Mouse (Mus musculus) C2C12 (cell line): ENCODE measurements around the gene Chek1. TPM values are rescaled to one million over a fixed set of nuclear protein-coding genes. Genes with fewer than 3 reads are reported as not detected.

ENCODE experiments used
- H3K27me3 ChIP-seq: one replicate; pipeline ENCODE4 v1.6.1; 2011; ENCODE audit not compliant: control insufficient read depth, insufficient read depth, insufficient read length
- H3K36me3 ChIP-seq: one replicate; pipeline ENCODE4 v1.6.1; 2011; ENCODE audit not compliant: control insufficient read depth, insufficient read depth
- H3K4me3 ChIP-seq: one replicate; pipeline ENCODE4 v1.5.1; 2011; ENCODE audit warnings: mild to moderate bottlenecking, control low read depth; ENCODE audit not compliant: poor library complexity, insufficient read depth, severe bottlenecking
- H3K79me2 ChIP-seq: one replicate; pipeline ENCODE4 v1.6.1; 2011; ENCODE audit not compliant: control insufficient read depth, insufficient read depth
- H3K79me3 ChIP-seq: one replicate; pipeline ENCODE4 v1.6.1; 2011; ENCODE audit warnings: low read depth, control low read depth
- H3ac ChIP-seq: one replicate; pipeline ENCODE3; 2011; ENCODE audit warnings: low read depth; ENCODE audit not compliant: control insufficient read depth, insufficient read length
- CEBPB ChIP-seq: IDR thresholded peaks from one replicate; pipeline ENCODE4 v1.6.1; 2011; ENCODE audit warnings: low read depth, mild to moderate bottlenecking, control low read depth, moderate library complexity
- CTCF ChIP-seq: IDR thresholded peaks from one replicate; pipeline ENCODE4 v1.5.1; 2011; ENCODE audit not compliant: control insufficient read depth, insufficient read depth, insufficient read length
- FOSL1 ChIP-seq: IDR thresholded peaks from one replicate; pipeline ENCODE4 v1.8.0; 2011; ENCODE audit warnings: mild to moderate bottlenecking, low read length; ENCODE audit not compliant: poor library complexity, insufficient read depth, severe bottlenecking
- MAX ChIP-seq: IDR thresholded peaks from one replicate; pipeline ENCODE4 v1.6.1; 2011; ENCODE audit warnings: mild to moderate bottlenecking, control low read depth
- MYOD1 ChIP-seq: IDR thresholded peaks from one replicate; pipeline ENCODE4 v1.6.1; 2011; ENCODE audit warnings: low read depth; ENCODE audit not compliant: control insufficient read depth, insufficient read length
- MYOG ChIP-seq: IDR thresholded peaks from one replicate; pipeline ENCODE4 v1.6.1; 2011; ENCODE audit not compliant: control insufficient read depth, insufficient read length; ENCODE audit errors: extremely low read depth
- USF1 ChIP-seq: IDR thresholded peaks from one replicate; pipeline ENCODE4 v1.6.1; 2011; ENCODE audit warnings: low read depth, mild to moderate bottlenecking, control low read depth, moderate library complexity
- polyA plus RNA-seq: library from polyadenylated mRNA; unstranded; fragments of >200 nt; fragmentation: generic; extraction: Trizol; gene quantifications from one replicate; pipeline ENCODE4 v1.2.1, GENCODE M21; 2012; ENCODE audit warnings: missing spikeins

Chek1 gene
- polyA plus RNA-seq, 1 experiment = 6.4 TPM

GRCm38 (mm10) chr9:36692920-36693319 is 33.9 kb downstream of the Chek1 start, which contains the start of gene Acrv1:
Gene Acrv1, plus strand, starts transcription at chr9:36693220.
- Histone ChIP-seq H3K79me2 (no peaks in the 10 kb centered on the region), H3K27me3 (no peaks in the 10 kb centered on the region), H3K36me3 (no peaks in the 10 kb centered on the region), H3K4me3 (no peak within 1 kb of the TSS), H3K79me3 (no peaks in the 10 kb centered on the region), H3ac (no peak within 1 kb of the TSS)
- TF ChIP-seq USF1 (no peak), CEBPB (no peak), MYOG (no peak), MAX (no peak), CTCF (no peak)

DNA sequence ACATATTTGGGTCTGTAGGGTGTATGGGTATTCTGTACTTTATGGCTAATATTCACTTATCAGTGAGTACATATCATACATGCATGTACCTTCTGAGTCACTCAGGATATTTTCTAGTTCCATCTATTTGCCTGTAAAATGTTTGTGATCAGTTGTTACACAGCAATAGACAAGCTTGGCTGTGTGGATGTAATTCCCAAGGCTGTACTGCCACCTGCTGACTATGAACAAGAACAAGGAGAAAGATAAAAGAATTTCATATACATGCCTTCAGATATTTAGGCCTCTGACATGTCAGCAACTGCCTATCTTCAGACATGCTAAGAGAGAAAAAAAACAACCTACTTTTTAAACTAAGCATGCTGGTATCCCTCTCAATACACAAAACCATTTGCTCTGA is 39.5 kb downstream of the Chek1 start:
- no peaks in the 10 kb centered on the region for H3K79me2 ChIP-seq
- no peak overlapping the region for H3ac ChIP-seq
- no peaks in the 10 kb centered on the region for H3K36me3 ChIP-seq
- no peak overlapping the region for H3K4me3 ChIP-seq
- H3K27me3 ChIP-seq = no peaks in the 10 kb centered on the region
- no peaks in the 10 kb centered on the region for H3K79me3 ChIP-seq
- TF ChIP-seq MAX (no peak), MYOG (no peak), MYOD1 (no peak), CTCF (no peak), CEBPB (no peak), FOSL1 (no peak), USF1 (no peak)

- Histone ChIP-seq H3K4me3 (no peak overlapping the region), H3K27me3 (no peaks in the 10 kb centered on the region), H3ac (no peak overlapping the region), H3K36me3 (no peaks in the 10 kb centered on the region), H3K79me2 (no peaks in the 10 kb centered on the region), H3K79me3 (no peaks in the 10 kb centered on the region)
- TF ChIP-seq MAX (no peak), CEBPB (no peak), MYOD1 (no peak), FOSL1 (no peak), USF1 (no peak), CTCF (no peak), MYOG (no peak)
These were observed 45.4 kb downstream of the Chek1 start for GRCm38 (mm10) chr9:36681424-36681823.

Other genes with a start within 250 kb of the Chek1 start
- not detected for gene Gm5615, start 185.1 kb downstream of the Chek1 start, polyA plus RNA-seq
- gene Gm17689, start 144.4 kb downstream of the Chek1 start, polyA plus RNA-seq = not detected
- 0.07 TPM for gene A630095E13Rik, start 83.7 kb downstream of the Chek1 start, polyA plus RNA-seq
- gene Acrv1, start 33.8 kb downstream of the Chek1 start, polyA plus RNA-seq = 0.04 TPM
- gene Stt3a, start 40.6 kb upstream of the Chek1 start, polyA plus RNA-seq = 287 TPM
- gene Ei24, start 70.3 kb upstream of the Chek1 start, polyA plus RNA-seq = 50.7 TPM
- 0.32 TPM for gene Fez1, start 94.8 kb upstream of the Chek1 start, polyA plus RNA-seq